Mouse (Mus musculus) stomach, postnatal 0 days (tissue): ENCODE results near the gene Trpv2.

ENCODE experiments used
- CTCF ChIP-seq: IDR thresholded peaks from 2 replicates; pipeline ENCODE4 v1.5.1; 2016; ENCODE audit warnings: antibody characterized with exemption, low read depth, mild to moderate bottlenecking, moderate library complexity
- EP300 ChIP-seq: optimal IDR thresholded peaks from 2 replicates; pipeline ENCODE3; 2016; ENCODE audit warnings: antibody characterized with exemption

DNA sequence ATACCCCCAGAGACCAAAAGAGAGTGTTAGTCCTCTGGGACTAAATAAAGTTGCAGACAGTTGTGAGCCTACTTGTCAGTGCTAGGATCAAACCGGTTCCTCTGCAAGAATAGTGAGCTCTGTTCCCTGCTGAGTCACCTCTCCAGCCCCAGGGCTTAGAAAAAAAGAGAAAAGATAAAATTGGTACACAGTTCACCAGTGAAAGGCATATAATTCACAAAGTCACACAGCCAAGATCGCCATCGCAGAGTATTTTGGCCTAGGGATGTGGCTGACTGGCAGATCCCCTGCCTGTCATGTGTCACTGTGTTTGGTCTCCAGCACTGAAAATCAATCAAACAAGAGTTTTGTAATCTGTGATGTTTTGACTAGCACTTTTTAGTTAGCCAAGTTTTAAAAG is 6.0 kb upstream of the Trpv2 start:
- TF ChIP-seq EP300: no peak
- no peak for TF ChIP-seq CTCF
